13 mouse cellular contexts compared by ENCODE assay signal in genomic region chr2:128404405-128404804, GRCm38 (mm10).
"Had no signal": no experiment of that assay in that cellular context is flagged by ENCODE, and none has a peak within 500 bp of the region (broad histone marks: within the 10 kb centered on the region; RNA-seq: fewer than 3 reads in every experiment).

No protein-coding gene starts in this region.

- H3K4me2 ChIP-seq: liver, embryonic 13.5 days; lung, embryonic 15.5 days; midbrain, embryonic 12.5 days; neural tube, embryonic 13.5 days had no signal

- ATAC-seq: liver, postnatal 0 days; midbrain, embryonic 16.5 days had no signal

- H3K4me3 ChIP-seq: left cerebral cortex, adult 2 months; liver, embryonic 13.5 days; lung, embryonic 15.5 days; midbrain, embryonic 12.5 days; neural tube, embryonic 13.5 days had no signal

- H3K9me3 ChIP-seq: liver, embryonic 13.5 days; lung, embryonic 15.5 days; midbrain, embryonic 12.5 days; neural tube, embryonic 13.5 days had no signal

- H3K9ac ChIP-seq: liver, embryonic 13.5 days; liver, postnatal 0 days; lung, embryonic 15.5 days; midbrain, embryonic 12.5 days; neural tube, embryonic 13.5 days had no signal

- H3K27me3 ChIP-seq: liver, embryonic 13.5 days; lung, embryonic 15.5 days; neural tube, embryonic 13.5 days had no signal

- H3K27ac ChIP-seq: left cerebral cortex, adult 2 months; liver, embryonic 13.5 days; lung, embryonic 15.5 days; midbrain, embryonic 12.5 days; neural tube, embryonic 13.5 days had no signal

- H3K36me3 ChIP-seq: liver, embryonic 13.5 days; lung, embryonic 15.5 days; midbrain, embryonic 12.5 days; neural tube, embryonic 13.5 days had no signal

- DNase-seq: kidney, adult 2 months; kidney, postnatal 14 days; liver; liver, embryonic 13.5 days; liver, postnatal 0 days; lung, postnatal 14 days; right cerebral cortex, postnatal 14 days; thymus, postnatal 36 days had no signal
